Mouse (Mus musculus) heart, embryonic 16.5 days (tissue): Measurements from ENCODE around the gene Npas2. TPM values are rescaled to one million over a fixed set of nuclear protein-coding genes. Genes with fewer than 3 reads are reported as not detected.

Source experiments
- ATAC-seq: fragments of 200-750 bp; cut with Nextera tagmentation; replicated peaks from 2 replicates; pipeline ENCODE4 v1.8.0; 2017; ENCODE audit warnings: moderate number of reproducible peaks; ENCODE audit not compliant: insufficient read depth, low FRiP score; ENCODE audit errors: extremely low read depth
- H3K27ac ChIP-seq: fragments of 300-500 bp; sonication (generic); 2 replicates; pipeline ENCODE4 v1.5.1; 2014; ENCODE audit warnings: mild to moderate bottlenecking, low read length, control low read depth, moderate library complexity
- H3K27me3 ChIP-seq: fragments of 300-500 bp; sonication (generic); 2 replicates; pipeline ENCODE4 v1.6.1; 2014; ENCODE audit warnings: low read length, mixed read lengths; ENCODE audit not compliant: control insufficient read depth, insufficient read depth
- H3K36me3 ChIP-seq: fragments of 300-500 bp; sonication (generic); 2 replicates; pipeline ENCODE4 v1.6.1; 2014; ENCODE audit not compliant: control insufficient read depth, insufficient read depth
- H3K4me1 ChIP-seq: fragments of 300-500 bp; sonication (generic); 2 replicates; pipeline ENCODE4 v1.6.1; 2014; ENCODE audit warnings: low read length, mixed read lengths; ENCODE audit not compliant: control insufficient read depth, insufficient read depth
- H3K4me2 ChIP-seq: fragments of 300-500 bp; sonication (generic); 2 replicates; pipeline ENCODE4 v1.6.1; 2014; ENCODE audit warnings: low read depth, mild to moderate bottlenecking, control low read depth, low read length
- H3K4me3 ChIP-seq: fragments of 300-500 bp; sonication (generic); 2 replicates; pipeline ENCODE4 v1.5.1; 2014; ENCODE audit warnings: mild to moderate bottlenecking, control low read depth, low read length
- H3K9ac ChIP-seq: fragments of 300-500 bp; sonication (generic); 2 replicates; pipeline ENCODE4 v1.6.1; 2014; ENCODE audit warnings: low read length, control low read depth
- H3K9me3 ChIP-seq: fragments of 300-500 bp; sonication (generic); replicated peaks from 2 replicates; pipeline ENCODE4 v1.6.1; 2016; ENCODE audit warnings: low read length; ENCODE audit not compliant: control insufficient read depth
- WGBS: fragments of 180-500 bp; shearing (Covaris S2); extraction: QIAGEN DNeasy Blood & Tissue Kit; methylation state at CpG from one replicate; pipeline ENCODE4 v1.1.7; 2014; 5-methylcytosine and 5-hydroxymethylcytosine counted together
- polyA plus RNA-seq: library from polyadenylated mRNA; unstranded; fragments of >200 nt; fragmentation: Nextera tagmentation; extraction: Ambion mirVana; gene quantifications from 2 replicates; pipeline ENCODE4 v1.2.1, GENCODE M21; 2015

Gene Npas2
- polyA plus RNA-seq, 1 experiment from 2014 or later, result 3.1 TPM

DNA sequence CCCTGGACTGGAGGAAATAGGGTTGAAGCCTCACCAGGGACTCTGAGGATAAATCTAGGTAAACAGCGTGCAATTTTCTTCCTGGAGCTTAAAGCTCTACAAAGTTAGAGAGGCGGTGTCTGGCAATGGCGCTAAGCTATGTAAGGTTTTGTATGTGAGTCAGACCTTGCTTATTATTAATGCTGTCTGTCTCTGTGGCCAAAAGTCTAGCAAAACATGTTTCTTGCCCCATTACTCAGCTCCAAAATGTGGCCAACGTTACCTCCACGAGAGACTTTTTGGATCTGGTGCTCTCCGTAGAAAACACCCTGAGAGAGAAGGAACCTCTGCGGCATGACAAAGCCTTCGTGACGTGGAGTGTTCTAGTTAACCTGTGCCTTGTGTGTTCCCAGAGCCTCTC lies 93.5 kb downstream of the Npas2 start:
- no peaks in the 10 kb centered on the region for H3K27me3 ChIP-seq
- ATAC-seq, result no peak
- no peaks in the 10 kb centered on the region for H3K9me3 ChIP-seq
- 94% methylated on average over 9 of the region's 9 CpGs for WGBS
- no peak overlapping the region for H3K4me2 ChIP-seq
- no peaks in the 10 kb centered on the region for H3K36me3 ChIP-seq
- peaks cover 11% of the 10 kb centered on the region; the same call in 1 of the 2 replicates for H3K4me1 ChIP-seq
- no peak overlapping the region for H3K9ac ChIP-seq
- no peak overlapping the region for H3K4me3 ChIP-seq
- H3K27ac ChIP-seq, result peak overlapping the region; percentile 76

- Histone ChIP-seq H3K27ac (peak overlapping the region; percentile 76), H3K4me3 (no peak overlapping the region), H3K9me3 (no peaks in the 10 kb centered on the region), H3K27me3 (no peaks in the 10 kb centered on the region), H3K36me3 (no peaks in the 10 kb centered on the region), H3K9ac (no peak overlapping the region), H3K4me2 (no peak overlapping the region), H3K4me1 (peaks cover 11% of the 10 kb centered on the region; the same call in 1 of the 2 replicates)
- WGBS, result 34% methylated on average over 4 of the region's 4 CpGs
- peak; percentile 82 for ATAC-seq
Observed at GRCm38 (mm10) chr1:39287831-39288230, 94.3 kb downstream of the Npas2 start.

- Histone ChIP-seq H3K4me2 (no peak overlapping the region), H3K9me3 (no peaks in the 10 kb centered on the region), H3K36me3 (no peaks in the 10 kb centered on the region), H3K9ac (no peak overlapping the region), H3K4me1 (peaks cover 11% of the 10 kb centered on the region; the same call in 1 of the 2 replicates), H3K4me3 (no peak overlapping the region), H3K27me3 (no peaks in the 10 kb centered on the region), H3K27ac (peak overlapping the region; percentile 29; the same call in 1 of the 2 replicates)
- 55% methylated on average over 3 of the region's 3 CpGs for WGBS
- no peak for ATAC-seq
Observed at GRCm38 (mm10) chr1:39288425-39288824, 94.9 kb downstream of the Npas2 start.

GRCm38 (mm10) chr1:39292001-39292400 lies 98.5 kb downstream of the Npas2 start:
- WGBS, result 47% methylated on average over 3 of the region's 3 CpGs
- no peaks in the 10 kb centered on the region for H3K9me3 ChIP-seq
- no peaks in the 10 kb centered on the region for H3K36me3 ChIP-seq
- H3K9ac ChIP-seq, result no peak overlapping the region
- H3K4me1 ChIP-seq, result peaks cover 7% of the 10 kb centered on the region; the same call in 1 of the 2 replicates
- no peak overlapping the region for H3K4me3 ChIP-seq
- H3K27ac ChIP-seq, result no peak overlapping the region
- no peak for ATAC-seq
- no peaks in the 10 kb centered on the region for H3K27me3 ChIP-seq
- no peak overlapping the region for H3K4me2 ChIP-seq

- H3K4me1 ChIP-seq, result no peaks in the 10 kb centered on the region
- ATAC-seq, result no peak
- no peak overlapping the region for H3K4me3 ChIP-seq
- H3K36me3 ChIP-seq, result no peaks in the 10 kb centered on the region
- no peak overlapping the region for H3K4me2 ChIP-seq
- H3K27ac ChIP-seq, result no peak overlapping the region
- H3K27me3 ChIP-seq, result no peaks in the 10 kb centered on the region
- WGBS, result 81% methylated on average over 9 of the region's 9 CpGs
- H3K9ac ChIP-seq, result no peak overlapping the region
- H3K9me3 ChIP-seq, result no peaks in the 10 kb centered on the region
Observed at GRCm38 (mm10) chr1:39298294-39298693, 104.8 kb downstream of the Npas2 start.

- Histone ChIP-seq H3K9me3 (no peaks in the 10 kb centered on the region), H3K27me3 (no peaks in the 10 kb centered on the region), H3K27ac (no peak overlapping the region), H3K36me3 (no peaks in the 10 kb centered on the region), H3K9ac (no peak overlapping the region), H3K4me3 (no peak overlapping the region), H3K4me2 (no peak overlapping the region), H3K4me1 (no peaks in the 10 kb centered on the region)
- ATAC-seq, result no peak
- WGBS, result 93% methylated on average over 9 of the region's 9 CpGs
Observed at GRCm38 (mm10) chr1:39300243-39300642, 106.7 kb downstream of the Npas2 start.

- no peak overlapping the region for H3K4me2 ChIP-seq
Observed at GRCm38 (mm10) chr1:39300676-39301075, 107.1 kb downstream of the Npas2 start.

DNA sequence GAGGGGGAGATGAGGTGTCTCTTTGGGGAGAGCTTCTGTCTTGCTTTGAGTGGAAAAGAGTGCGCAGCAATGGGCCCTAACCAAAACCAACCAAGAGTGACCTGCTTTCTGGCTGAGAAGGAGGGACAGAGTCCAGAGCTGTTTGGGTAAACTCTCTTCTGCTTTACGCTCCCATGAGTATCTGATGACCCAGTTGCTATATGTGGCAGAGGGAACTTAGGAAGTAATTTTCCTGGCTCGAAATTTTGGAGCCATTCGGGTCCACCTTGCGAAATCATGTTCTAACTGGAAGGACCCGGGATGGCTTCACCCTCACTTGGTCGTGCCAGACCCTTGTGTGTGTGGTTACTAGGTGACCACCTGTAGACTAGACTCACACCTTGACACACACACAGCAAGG lies 108.7 kb downstream of the Npas2 start:
- no peak for ATAC-seq
- H3K9ac ChIP-seq, result no peak overlapping the region
- H3K36me3 ChIP-seq, result no peaks in the 10 kb centered on the region
- 88% methylated on average over 7 of the region's 7 CpGs for WGBS
- no peaks in the 10 kb centered on the region for H3K9me3 ChIP-seq
- no peak overlapping the region for H3K4me2 ChIP-seq
- H3K27me3 ChIP-seq, result no peaks in the 10 kb centered on the region
- no peak overlapping the region for H3K27ac ChIP-seq
- no peak overlapping the region for H3K4me3 ChIP-seq
- H3K4me1 ChIP-seq, result peaks cover 4% of the 10 kb centered on the region

More at GRCm38 (mm10) chr1:39300676-39301075, 107.1 kb downstream of the Npas2 start:
- Histone ChIP-seq H3K9ac (no peak overlapping the region), H3K4me1 (no peaks in the 10 kb centered on the region), H3K9me3 (no peaks in the 10 kb centered on the region), H3K27me3 (no peaks in the 10 kb centered on the region), H3K4me3 (no peak overlapping the region), H3K36me3 (no peaks in the 10 kb centered on the region), H3K27ac (no peak overlapping the region)
- 91% methylated on average over 6 of the region's 6 CpGs for WGBS
- ATAC-seq, result no peak

GRCm38 (mm10) chr1:39303054-39303649 lies 109.6 kb downstream of the Npas2 start:
- Histone ChIP-seq H3K9ac (no peak overlapping the region), H3K9me3 (no peaks in the 10 kb centered on the region), H3K36me3 (no peaks in the 10 kb centered on the region), H3K27me3 (no peaks in the 10 kb centered on the region), H3K27ac (no peak overlapping the region), H3K4me3 (no peak overlapping the region), H3K4me1 (peaks cover 7% of the 10 kb centered on the region), H3K4me2 (no peak overlapping the region)
- WGBS, result 63% methylated on average over 4 of the region's 4 CpGs
- no peak for ATAC-seq
